Mouse (Mus musculus): ENCODE data around the gene Prkca. TPM values are rescaled to one million over a fixed set of nuclear protein-coding genes. Genes with fewer than 3 reads are reported as not detected.

Gene Prkca
- total and polyA plus RNA-seq, 3 experiments, result 15.3 to 30.9 (median 19.9) TPM

DNA sequence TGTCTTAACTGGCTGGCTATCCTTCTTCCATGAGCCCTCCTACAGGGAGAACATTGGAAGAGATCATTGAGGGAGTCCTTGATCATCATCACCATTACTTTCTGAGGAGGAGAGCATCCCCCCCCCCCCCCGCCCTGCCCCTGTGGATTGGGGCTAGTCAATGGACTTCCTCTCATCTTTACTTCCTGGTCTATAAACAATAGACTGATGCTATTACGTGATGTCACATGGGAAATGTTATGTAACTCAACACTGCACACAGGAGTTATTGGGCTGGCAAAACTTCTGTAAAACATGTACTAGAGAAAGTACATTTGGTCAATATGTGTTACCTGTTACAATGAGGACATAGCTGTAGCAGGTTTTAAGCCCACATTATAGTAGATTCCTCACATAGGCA, 302.9 kb downstream of the Prkca start:
- no peaks in the 10 kb centered on the region for H3K27me3 ChIP-seq (ENCODE audit: control insufficient read depth in 1 of 2, insufficient read depth in 2 of 2, low read length in 2 of 2)
- H3K4me3 ChIP-seq (ENCODE audit: control insufficient read depth in 1 of 2, insufficient read depth in 1 of 2, low read depth in 2 of 2, low read length in 2 of 2), result no peak overlapping the region
- TF ChIP-seq CHD2 (IDR thresholded peaks at IDR 0.05; ENCODE audit: low read length) (no peak), JUND (IDR thresholded peaks at IDR 0.05; ENCODE audit: low read depth, low read length) (no peak), ETS1 (IDR thresholded peaks at IDR 0.05; ENCODE audit: low read depth, low read length) (no peak), ZMIZ1 (IDR thresholded peaks at IDR 0.05; ENCODE audit: low read depth, low read length) (no peak), EP300 (IDR thresholded peaks at IDR 0.05; ENCODE audit: low read depth in 1 of 2, low read length in 2 of 2) (no peak), POLR2AphosphoS2 (IDR thresholded peaks at IDR 0.05; ENCODE audit: low read length) (no peak), CHD1 (IDR thresholded peaks at IDR 0.05; ENCODE audit: low read depth, low read length) (no peak), MAZ (IDR thresholded peaks at IDR 0.05; ENCODE audit: low read depth, low read length) (no peak), ZKSCAN1 (IDR thresholded peaks at IDR 0.05; ENCODE audit: low read depth, low read length) (no peak), RAD21 (IDR thresholded peaks at IDR 0.05; ENCODE audit: low read depth, low read length) (no peak)
- no peaks in the 10 kb centered on the region for H3K79me2 ChIP-seq (ENCODE audit: control insufficient read depth, insufficient read depth, low read length, poor library complexity)
- no peak overlapping the region for H3K27ac ChIP-seq (ENCODE audit: control insufficient read depth, low read depth, low read length)
- H3K9ac ChIP-seq (ENCODE audit: control insufficient read depth, low read depth, low read length, poor library complexity, severe bottlenecking), result no peak overlapping the region
- no peaks in the 10 kb centered on the region for H3K9me3 ChIP-seq (replicated peaks; ENCODE audit: insufficient read depth, low read length)
- H3K36me3 ChIP-seq (ENCODE audit: control insufficient read depth in 1 of 2, insufficient read depth in 2 of 2, low read length in 2 of 2), result 0 out of 4 replicates have a peak, but pooled peaks cover 0 to 1% of the 10 kb centered on the region in 2 experiments
- no peaks in the 10 kb centered on the region for H3K4me1 ChIP-seq (ENCODE audit: control insufficient read depth in 1 of 2, insufficient read depth in 2 of 2, low read length in 2 of 2)
- DNase-seq (ENCODE audit: low read depth, low spot score), result no peak

DNA sequence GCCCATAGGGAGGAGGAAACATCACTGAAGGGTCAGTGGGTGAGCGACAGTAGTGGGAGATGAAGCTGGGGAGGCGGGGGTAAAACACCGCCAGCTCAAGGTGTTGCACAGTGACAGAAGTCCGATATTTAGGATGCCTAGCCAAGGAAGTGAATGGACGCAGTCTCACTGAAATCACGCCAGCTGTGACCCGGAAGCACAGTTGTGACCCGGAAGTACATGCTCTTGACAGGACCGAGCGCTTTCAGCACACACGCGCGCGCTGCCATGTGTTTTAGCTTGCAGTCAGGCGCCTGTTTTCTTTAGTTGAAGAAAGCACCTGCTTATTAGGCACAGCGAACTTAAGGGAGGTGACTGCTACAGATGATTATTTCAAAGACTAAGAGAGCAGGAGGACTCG, 304.0 kb downstream of the Prkca start:
- Histone ChIP-seq H3K9ac (ENCODE audit: control insufficient read depth, low read depth, low read length, poor library complexity, severe bottlenecking) (no peak overlapping the region), H3K4me1 (ENCODE audit: control insufficient read depth in 1 of 2, insufficient read depth in 2 of 2, low read length in 2 of 2) (no peaks in the 10 kb centered on the region), H3K9me3 (replicated peaks; ENCODE audit: insufficient read depth, low read length) (no peaks in the 10 kb centered on the region), H3K4me3 (ENCODE audit: control insufficient read depth in 1 of 2, insufficient read depth in 1 of 2, low read depth in 2 of 2, low read length in 2 of 2) (no peak overlapping the region), H3K36me3 (ENCODE audit: control insufficient read depth in 1 of 2, insufficient read depth in 2 of 2, low read length in 2 of 2) (no peaks in the 10 kb centered on the region), H3K79me2 (ENCODE audit: control insufficient read depth, insufficient read depth, low read length, poor library complexity) (no peaks in the 10 kb centered on the region), H3K27me3 (ENCODE audit: control insufficient read depth in 1 of 2, insufficient read depth in 2 of 2, low read length in 2 of 2) (no peaks in the 10 kb centered on the region), H3K27ac (ENCODE audit: control insufficient read depth, low read depth, low read length) (no peak overlapping the region)
- no peak for DNase-seq (ENCODE audit: low read depth, low spot score)
- TF ChIP-seq E2F4 (IDR thresholded peaks at IDR 0.05; ENCODE audit: borderline replicate concordance, low read depth, low read length), result no peak
- no peak for TF ChIP-seq USF1 (IDR thresholded peaks at IDR 0.05; ENCODE audit: low read depth, low read length)
- no peak for TF ChIP-seq POLR2AphosphoS5 (IDR thresholded peaks at IDR 0.05; ENCODE audit: borderline replicate concordance, low read depth, low read length)
- no peak for TF ChIP-seq ZC3H11A (IDR thresholded peaks at IDR 0.05; ENCODE audit: low read depth, low read length)
- no peak for TF ChIP-seq MEF2A (IDR thresholded peaks at IDR 0.05; ENCODE audit: extremely low read depth, insufficient replicate concordance, low read depth, low read length, poor library complexity, severe bottlenecking)
- TF ChIP-seq GATA1 (IDR thresholded peaks at IDR 0.05; ENCODE audit: low read depth, low read length), result no peak
- TF ChIP-seq MAFK (IDR thresholded peaks at IDR 0.05; ENCODE audit: borderline replicate concordance, low read depth, low read length), result no peak

Measured in MEL (cell line).